Mouse (Mus musculus): ENCODE data around the gene Dnajb11. TPM values are rescaled to one million over a fixed set of nuclear protein-coding genes. Genes with fewer than 3 reads are reported as not detected.
A peak's percentile ranks its signal among the peaks of the same experiment; 100 is the strongest.

The Dnajb11 gene
- total and polyA plus RNA-seq, 3 experiments: 25.1 to 121 (median 44.4) TPM

DNA sequence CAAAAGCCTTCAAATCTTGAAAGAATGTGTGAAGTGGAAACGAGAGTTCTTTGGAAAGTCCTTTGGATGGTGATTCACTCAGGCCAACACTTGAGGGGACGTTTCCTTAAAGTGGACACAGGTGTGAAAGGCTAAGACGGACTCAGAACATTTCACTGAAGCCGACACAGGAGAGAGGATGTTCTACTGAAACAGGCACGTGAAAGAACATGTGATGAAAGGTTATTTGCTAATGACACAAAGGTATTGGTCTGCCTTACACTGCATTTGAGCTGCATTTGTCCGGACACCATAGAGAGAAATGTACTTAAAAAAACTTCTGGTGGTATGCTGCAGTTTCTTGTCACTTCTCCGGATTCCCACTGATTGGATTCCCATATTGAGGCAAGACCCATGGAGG, 21.1 kb downstream of the Dnajb11 start:
- H3K36me3 ChIP-seq (replicated peaks): peaks cover 10% of the 10 kb centered on the region
- no peak overlapping the region for H3K4me3 ChIP-seq (ENCODE audit: low read depth, low read length)
- TF ChIP-seq TAL1 (conservative IDR thresholded peaks at IDR 0.05; ENCODE audit: low read depth, low read length) (no peak), POLR2AphosphoS5 (IDR thresholded peaks at IDR 0.05; ENCODE audit: insufficient replicate concordance, low read depth, low read length) (no peak), CTCF (IDR thresholded peaks at IDR 0.05; ENCODE audit: low read depth, low read length) (no peak), GATA2 (IDR thresholded peaks at IDR 0.05; ENCODE audit: borderline replicate concordance, low read depth, low read length) (no peak), GATA1 (IDR thresholded peaks at IDR 0.05; ENCODE audit: borderline replicate concordance, low read length) (no peak)
- ATAC-seq (ENCODE audit: extremely low read depth, insufficient number of reproducible peaks, low FRiP score, poor library complexity, severe bottlenecking): no peak
- peaks cover 15% of the 10 kb centered on the region; the same call in 1 of the 2 replicates for H3K27me3 ChIP-seq (ENCODE audit: insufficient read depth, low read length)
- no peak for DNase-seq (ENCODE audit: low spot score)
- H3K4me1 ChIP-seq (ENCODE audit: insufficient read depth, low read depth, low read length): peaks cover 10% of the 10 kb centered on the region; the same call in 1 of the 2 replicates
- no peaks in the 10 kb centered on the region for H3K9me3 ChIP-seq (replicated peaks)

DNA sequence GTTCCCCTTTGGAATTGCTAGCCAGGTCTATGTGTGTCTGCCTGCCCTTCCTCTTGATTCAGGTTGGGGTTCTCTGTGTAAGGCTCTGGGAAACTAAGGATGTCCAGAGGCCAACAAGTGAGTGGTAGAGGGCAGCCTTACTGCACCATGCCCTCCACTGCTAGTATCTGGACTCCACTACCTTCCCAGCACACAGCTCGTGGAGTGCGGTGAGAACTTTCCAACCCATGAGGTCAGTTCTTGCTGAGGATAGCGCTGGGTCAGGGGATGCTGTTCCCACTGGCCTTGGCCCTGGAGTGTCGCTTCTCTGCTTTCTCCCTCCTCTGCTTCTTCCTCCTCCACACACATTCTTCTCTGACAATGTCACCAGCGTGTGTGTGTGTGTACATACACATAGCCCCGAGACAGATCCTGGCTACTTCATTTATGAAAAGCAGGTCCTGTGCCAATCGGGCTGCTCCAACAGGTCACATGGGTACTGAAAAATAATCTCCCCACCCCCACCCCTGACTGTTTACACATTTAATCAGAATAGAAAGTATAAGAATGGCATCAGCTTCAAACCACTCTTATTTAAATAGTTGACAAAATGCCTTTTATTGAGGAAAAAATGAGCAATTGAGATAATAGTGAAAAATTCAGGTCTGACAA, 22.4 kb downstream of the Dnajb11 start:
- no peak for ATAC-seq (ENCODE audit: extremely low read depth, insufficient number of reproducible peaks, low FRiP score, poor library complexity, severe bottlenecking)
- no peak for TF ChIP-seq POLR2AphosphoS5 (IDR thresholded peaks at IDR 0.05; ENCODE audit: insufficient replicate concordance, low read depth, low read length)
- TF ChIP-seq CTCF (IDR thresholded peaks at IDR 0.05; ENCODE audit: low read depth, low read length): no peak
- no peak for TF ChIP-seq GATA2 (IDR thresholded peaks at IDR 0.05; ENCODE audit: borderline replicate concordance, low read depth, low read length)
- TF ChIP-seq TAL1 (conservative IDR thresholded peaks at IDR 0.05; ENCODE audit: low read depth, low read length): no peak
- TF ChIP-seq GATA1 (IDR thresholded peaks at IDR 0.05; ENCODE audit: borderline replicate concordance, low read length): no peak
- Histone ChIP-seq H3K9me3 (replicated peaks) (no peaks in the 10 kb centered on the region), H3K27me3 (ENCODE audit: insufficient read depth, low read length) (peaks cover 15% of the 10 kb centered on the region; the same call in 1 of the 2 replicates), H3K4me1 (ENCODE audit: insufficient read depth, low read depth, low read length) (peaks cover 10% of the 10 kb centered on the region; the same call in 1 of the 2 replicates), H3K36me3 (replicated peaks) (no peaks in the 10 kb centered on the region), H3K4me3 (ENCODE audit: low read depth, low read length) (no peak overlapping the region)
- DNase-seq (ENCODE audit: low spot score): no peak

DNA sequence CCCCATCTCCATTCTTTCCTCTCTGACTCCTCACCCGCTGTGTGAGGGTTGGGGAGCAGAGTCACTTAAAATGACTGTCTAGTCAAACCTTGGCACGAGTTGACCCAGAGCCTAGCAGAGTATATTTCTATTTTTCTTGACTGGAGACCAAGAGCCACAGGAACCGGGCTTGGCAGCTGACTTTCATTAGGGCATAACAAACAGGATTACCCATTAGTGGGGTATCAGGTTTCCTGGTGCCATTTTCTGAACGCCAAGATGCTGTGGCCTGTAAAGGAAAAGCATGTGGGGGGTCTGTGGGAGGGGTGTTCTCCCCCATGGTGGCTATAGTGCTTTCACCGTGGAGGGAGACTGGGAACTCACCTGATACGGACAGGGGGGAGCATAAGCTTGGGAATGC, 23.3 kb downstream of the Dnajb11 start:
- peaks cover 10% of the 10 kb centered on the region; the same call in 1 of the 2 replicates for H3K4me1 ChIP-seq (ENCODE audit: insufficient read depth, low read depth, low read length)
- H3K9me3 ChIP-seq (replicated peaks): no peaks in the 10 kb centered on the region
- ATAC-seq (ENCODE audit: extremely low read depth, insufficient number of reproducible peaks, low FRiP score, poor library complexity, severe bottlenecking) (no peak), DNase-seq (ENCODE audit: low spot score) (no peak)
- no peak overlapping the region for H3K4me3 ChIP-seq (ENCODE audit: low read depth, low read length)
- no peaks in the 10 kb centered on the region for H3K36me3 ChIP-seq (replicated peaks)
- H3K27me3 ChIP-seq (ENCODE audit: insufficient read depth, low read length): peaks cover 15% of the 10 kb centered on the region; the same call in 1 of the 2 replicates
- TF ChIP-seq CTCF (IDR thresholded peaks at IDR 0.05; ENCODE audit: low read depth, low read length) (no peak), GATA2 (IDR thresholded peaks at IDR 0.05; ENCODE audit: borderline replicate concordance, low read depth, low read length) (no peak), POLR2AphosphoS5 (IDR thresholded peaks at IDR 0.05; ENCODE audit: insufficient replicate concordance, low read depth, low read length) (no peak), GATA1 (IDR thresholded peaks at IDR 0.05; ENCODE audit: borderline replicate concordance, low read length) (no peak), TAL1 (conservative IDR thresholded peaks at IDR 0.05; ENCODE audit: low read depth, low read length) (no peak)

DNA sequence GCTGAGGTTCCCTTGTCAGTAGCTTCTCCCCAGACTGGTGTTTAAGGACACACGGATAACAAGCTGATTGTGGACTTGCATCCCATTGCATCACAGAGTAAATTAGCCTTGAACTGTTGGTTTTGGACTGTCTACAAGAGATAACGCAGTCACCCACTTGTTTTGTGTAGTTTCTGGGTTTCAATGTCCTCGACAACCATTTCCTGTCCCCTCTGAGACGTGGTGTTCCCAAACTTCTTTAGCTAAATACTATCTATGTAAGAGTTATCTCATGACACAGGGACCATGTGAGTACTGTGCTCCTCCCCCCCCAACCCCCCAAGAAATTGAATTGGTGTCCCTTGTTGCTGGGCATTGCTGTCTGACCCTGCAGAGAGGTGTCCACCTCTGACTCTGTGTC, 23.8 kb downstream of the Dnajb11 start:
- H3K27me3 ChIP-seq (ENCODE audit: insufficient read depth, low read length): peaks cover 18% of the 10 kb centered on the region; the same call in 1 of the 2 replicates
- no peak overlapping the region for H3K4me3 ChIP-seq (ENCODE audit: low read depth, low read length)
- no peak for TF ChIP-seq GATA2 (IDR thresholded peaks at IDR 0.05; ENCODE audit: borderline replicate concordance, low read depth, low read length)
- TF ChIP-seq CTCF (IDR thresholded peaks at IDR 0.05; ENCODE audit: low read depth, low read length): no peak
- TF ChIP-seq POLR2AphosphoS5 (IDR thresholded peaks at IDR 0.05; ENCODE audit: insufficient replicate concordance, low read depth, low read length): no peak
- no peak for TF ChIP-seq GATA1 (IDR thresholded peaks at IDR 0.05; ENCODE audit: borderline replicate concordance, low read length)
- no peak for TF ChIP-seq TAL1 (conservative IDR thresholded peaks at IDR 0.05; ENCODE audit: low read depth, low read length)
- ATAC-seq (ENCODE audit: extremely low read depth, insufficient number of reproducible peaks, low FRiP score, poor library complexity, severe bottlenecking): peak; percentile 69
- DNase-seq (ENCODE audit: low spot score): no peak
- no peaks in the 10 kb centered on the region for H3K9me3 ChIP-seq (replicated peaks)
- peaks cover 10% of the 10 kb centered on the region; the same call in 1 of the 2 replicates for H3K4me1 ChIP-seq (ENCODE audit: insufficient read depth, low read depth, low read length)
- H3K36me3 ChIP-seq (replicated peaks): no peaks in the 10 kb centered on the region

DNA sequence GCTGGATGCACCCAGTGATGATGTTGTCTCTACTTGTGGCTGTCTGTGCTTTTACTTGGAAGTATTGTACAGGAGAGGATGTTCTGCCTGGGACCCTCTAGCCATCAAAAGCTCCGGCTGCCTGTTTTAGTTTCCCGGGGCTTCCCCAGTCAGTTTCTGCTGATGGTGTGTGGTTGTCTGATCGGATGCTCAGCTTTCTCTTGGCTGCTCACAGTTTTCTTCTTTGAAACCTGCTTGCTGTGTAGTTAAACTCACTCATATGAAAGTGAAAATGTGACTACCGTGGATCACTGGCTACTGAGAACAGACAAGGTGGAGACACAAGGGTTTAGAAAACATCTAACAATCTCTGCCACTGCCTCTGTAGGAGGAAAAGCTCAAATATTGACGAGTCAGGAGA, 25.8 kb downstream of the Dnajb11 start:
- peaks cover 10% of the 10 kb centered on the region; the same call in 1 of the 2 replicates for H3K4me1 ChIP-seq (ENCODE audit: insufficient read depth, low read depth, low read length)
- no peak for DNase-seq (ENCODE audit: low spot score)

DNA sequence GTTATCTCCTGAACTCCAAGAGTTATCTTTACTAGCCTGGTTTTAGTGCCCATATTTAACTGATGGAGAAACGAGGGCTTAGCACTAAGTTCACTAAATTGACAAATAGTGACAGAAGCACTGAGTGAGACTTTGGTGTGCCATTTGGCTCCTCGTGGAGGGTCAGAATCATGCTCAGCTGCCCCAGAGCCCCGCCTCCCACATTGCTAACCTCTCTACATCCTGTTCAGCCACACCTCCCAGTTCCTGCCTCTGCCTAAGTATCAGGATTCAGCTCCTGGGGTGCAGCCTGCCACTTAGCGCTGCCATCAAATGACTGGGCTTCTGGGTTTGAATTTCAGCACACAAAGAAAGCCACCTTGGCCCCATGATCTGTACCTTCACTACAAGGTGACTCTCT, 27.7 kb downstream of the Dnajb11 start:
- DNase-seq (ENCODE audit: low spot score) (no peak), ATAC-seq (ENCODE audit: extremely low read depth, insufficient number of reproducible peaks, low FRiP score, poor library complexity, severe bottlenecking) (no peak)
- Histone ChIP-seq H3K9me3 (replicated peaks) (no peaks in the 10 kb centered on the region), H3K4me1 (ENCODE audit: insufficient read depth, low read depth, low read length) (peaks cover 10% of the 10 kb centered on the region; the same call in 1 of the 2 replicates), H3K36me3 (replicated peaks) (no peaks in the 10 kb centered on the region), H3K27me3 (ENCODE audit: insufficient read depth, low read length) (peaks cover 12% of the 10 kb centered on the region), H3K4me3 (ENCODE audit: low read depth, low read length) (no peak overlapping the region)
- TF ChIP-seq CTCF (IDR thresholded peaks at IDR 0.05; ENCODE audit: low read depth, low read length) (no peak), TAL1 (conservative IDR thresholded peaks at IDR 0.05; ENCODE audit: low read depth, low read length) (no peak), GATA1 (IDR thresholded peaks at IDR 0.05; ENCODE audit: borderline replicate concordance, low read length) (no peak), GATA2 (IDR thresholded peaks at IDR 0.05; ENCODE audit: borderline replicate concordance, low read depth, low read length) (no peak), POLR2AphosphoS5 (IDR thresholded peaks at IDR 0.05; ENCODE audit: insufficient replicate concordance, low read depth, low read length) (no peak)

More for the DNA sequence above, 25.8 kb downstream of the Dnajb11 start:
- Histone ChIP-seq H3K27me3 (ENCODE audit: insufficient read depth, low read length) (peaks cover 18% of the 10 kb centered on the region), H3K36me3 (replicated peaks) (no peaks in the 10 kb centered on the region), H3K4me3 (ENCODE audit: low read depth, low read length) (no peak overlapping the region), H3K9me3 (replicated peaks) (no peaks in the 10 kb centered on the region)
- no peak for ATAC-seq (ENCODE audit: extremely low read depth, insufficient number of reproducible peaks, low FRiP score, poor library complexity, severe bottlenecking)
- TF ChIP-seq POLR2AphosphoS5 (IDR thresholded peaks at IDR 0.05; ENCODE audit: insufficient replicate concordance, low read depth, low read length) (no peak), TAL1 (conservative IDR thresholded peaks at IDR 0.05; ENCODE audit: low read depth, low read length) (no peak)

Data from G1E (cell line).